Mouse (Mus musculus) lung, postnatal 0 days (tissue): ENCODE data around the gene Bace2. TPM values are rescaled to one million over a fixed set of nuclear protein-coding genes. Genes with fewer than 3 reads are reported as not detected.
A peak's percentile ranks its signal among the peaks of the same experiment; 100 is the strongest.

Experiments
- ATAC-seq: fragments of 200-750 bp; cut with Nextera tagmentation; 2 replicates; pipeline ENCODE4 v1.8.0; 2017; ENCODE audit warnings: moderate library complexity
- DNase-seq: peaks from one replicate; pipeline ENCODE4 v3.0.0-alpha.2; 2016; ENCODE audit warnings: low spot score
- H3K27ac ChIP-seq: fragments of 300-500 bp; sonication (generic); 2 replicates; pipeline ENCODE4 v1.5.1; 2014; ENCODE audit warnings: antibody characterized with exemption, mild to moderate bottlenecking, low read length, mixed read lengths
- H3K27me3 ChIP-seq: fragments of 300-500 bp; sonication (generic); replicated peaks from 2 replicates; pipeline ENCODE4 v1.6.1; 2014; ENCODE audit warnings: low read length, mixed read lengths; ENCODE audit not compliant: insufficient read depth
- H3K36me3 ChIP-seq: fragments of 300-500 bp; sonication (generic); 2 replicates; pipeline ENCODE4 v1.6.1; 2014; ENCODE audit warnings: low read length, mixed read lengths; ENCODE audit not compliant: insufficient read depth
- H3K4me1 ChIP-seq: fragments of 300-500 bp; sonication (generic); 2 replicates; pipeline ENCODE4 v1.6.1; 2014; ENCODE audit warnings: antibody characterized with exemption, low read depth, low read length, mixed read lengths; ENCODE audit not compliant: insufficient read depth
- H3K4me2 ChIP-seq: fragments of 300-500 bp; sonication (generic); replicated peaks from 2 replicates; pipeline ENCODE4 v1.6.1; 2014; ENCODE audit warnings: low read depth, mild to moderate bottlenecking, low read length, moderate library complexity, mixed read lengths
- H3K4me3 ChIP-seq: fragments of 300-500 bp; sonication (generic); 2 replicates; pipeline ENCODE4 v1.5.1; 2014; ENCODE audit warnings: low read depth, low read length
- H3K9ac ChIP-seq: fragments of 300-500 bp; sonication (generic); replicated peaks from 2 replicates; pipeline ENCODE4 v1.6.1; 2014; ENCODE audit warnings: low read depth, mild to moderate bottlenecking
- H3K9me3 ChIP-seq: fragments of 300-500 bp; sonication (generic); 2 replicates; pipeline ENCODE4 v1.6.1; 2016; ENCODE audit warnings: low read length, mixed read lengths
- CTCF ChIP-seq: IDR thresholded peaks from 2 replicates; pipeline ENCODE4 v1.5.1; 2016; ENCODE audit warnings: antibody characterized with exemption, mild to moderate bottlenecking
- EP300 ChIP-seq: IDR thresholded peaks from 2 replicates; pipeline ENCODE4 v1.6.1; 2016; ENCODE audit warnings: antibody characterized with exemption, mild to moderate bottlenecking, control low read depth
- WGBS: fragments of 180-500 bp; shearing (Covaris S2); extraction: QIAGEN DNeasy Blood & Tissue Kit; methylation state at CpG from one replicate; pipeline ENCODE4 v1.1.7; 2014; 5-methylcytosine and 5-hydroxymethylcytosine counted together
- polyA plus RNA-seq: library from polyadenylated mRNA; unstranded; fragments of >200 nt; fragmentation: Nextera tagmentation; extraction: Ambion mirVana; gene quantifications from 2 replicates; pipeline ENCODE4 v1.2.1, GENCODE M21; 2015

Gene Bace2
- polyA plus RNA-seq, result 13.8 and 16.2 TPM in 2 replicates

DNA sequence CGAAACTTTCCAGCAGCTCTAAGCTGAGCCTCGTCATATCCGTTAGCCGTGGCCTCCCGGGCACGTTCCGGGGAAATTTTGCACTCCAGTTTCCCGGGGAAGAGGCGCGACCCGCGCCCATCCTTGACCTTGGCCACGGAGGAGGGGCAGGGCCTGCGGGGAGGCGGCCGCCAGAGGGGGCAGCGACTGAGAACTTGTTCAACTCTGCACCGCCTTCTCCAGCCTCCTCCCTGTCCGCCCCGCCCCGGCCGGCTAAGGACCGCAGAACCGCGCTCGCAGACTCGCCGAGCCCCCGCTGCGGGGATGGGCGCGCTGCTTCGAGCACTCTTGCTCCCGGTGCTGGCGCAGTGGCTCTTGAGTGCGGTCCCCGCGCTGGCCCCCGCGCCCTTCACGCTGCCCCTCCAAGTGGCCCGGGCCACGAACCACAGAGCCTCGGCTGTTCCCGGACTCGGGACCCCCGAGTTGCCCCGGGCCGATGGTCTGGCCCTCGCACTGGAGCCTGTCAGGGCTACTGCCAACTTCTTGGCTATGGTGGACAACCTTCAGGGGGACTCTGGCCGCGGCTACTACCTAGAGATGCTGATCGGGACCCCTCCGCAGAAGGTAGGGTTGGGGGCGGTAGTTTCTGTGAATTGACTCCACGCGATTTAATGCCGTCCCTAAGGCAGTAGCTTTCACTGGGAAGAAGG lies at the start of gene Bace2:
TSS of gene Bace2 (plus strand) at position 244 of the 689 bp plus-strand sequence.
- no peaks in the 10 kb centered on the region for H3K27me3 ChIP-seq
- H3K36me3 ChIP-seq, result no peaks in the 10 kb centered on the region
- peak within 1 kb of the TSS; percentile 54 for H3K4me3 ChIP-seq
- H3K9ac ChIP-seq, result 0 out of 2 replicates have a peak within 1 kb of the TSS, but pooled peaks have one; percentile 26
- H3K27ac ChIP-seq, result no peak within 1 kb of the TSS
- peak; percentile 74 for DNase-seq
- peak; percentile 91 for ATAC-seq
- H3K4me1 ChIP-seq, result no peaks in the 10 kb centered on the region; the same call in 1 of the 2 replicates
- H3K4me2 ChIP-seq, result peak within 1 kb of the TSS; percentile 98
- H3K9me3 ChIP-seq, result no peaks in the 10 kb centered on the region
- TF ChIP-seq EP300 (no peak), CTCF (peak; percentile 67)
- WGBS, result under 1% methylated on average over 51 of the region's 58 CpGs

DNA sequence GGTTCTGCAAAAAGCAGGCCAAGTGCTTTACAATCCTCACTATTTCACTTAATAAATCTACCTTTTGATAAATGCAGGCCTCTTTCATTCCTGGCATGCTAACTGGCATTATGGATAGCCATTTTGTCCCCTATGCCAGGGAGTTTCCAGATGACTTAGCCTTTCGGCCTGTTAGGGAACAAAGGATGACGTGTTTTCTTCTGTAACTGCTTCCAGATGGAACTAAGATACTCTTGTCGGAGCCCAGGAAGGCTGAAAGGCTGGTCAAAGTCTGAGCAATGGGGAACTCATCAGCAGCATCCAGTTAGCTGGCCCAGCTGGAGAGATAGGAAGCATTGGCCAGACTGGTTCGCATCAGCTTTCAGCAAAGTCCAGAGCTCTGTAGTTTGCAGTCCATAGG lies 48.9 kb upstream of the Bace2 start:
- H3K4me1 ChIP-seq, result no peaks in the 10 kb centered on the region
- no peak overlapping the region for H3K9ac ChIP-seq
- no peak overlapping the region for H3K27ac ChIP-seq
- TF ChIP-seq EP300, result no peak
- TF ChIP-seq CTCF, result no peak
- DNase-seq (no peak), ATAC-seq (no peak)
- no peak overlapping the region for H3K4me2 ChIP-seq
- no peak overlapping the region for H3K4me3 ChIP-seq
- no peaks in the 10 kb centered on the region for H3K36me3 ChIP-seq
- no peaks in the 10 kb centered on the region for H3K27me3 ChIP-seq
- 63% methylated on average over 4 of the region's 4 CpGs for WGBS
- H3K9me3 ChIP-seq, result no peaks in the 10 kb centered on the region

DNA sequence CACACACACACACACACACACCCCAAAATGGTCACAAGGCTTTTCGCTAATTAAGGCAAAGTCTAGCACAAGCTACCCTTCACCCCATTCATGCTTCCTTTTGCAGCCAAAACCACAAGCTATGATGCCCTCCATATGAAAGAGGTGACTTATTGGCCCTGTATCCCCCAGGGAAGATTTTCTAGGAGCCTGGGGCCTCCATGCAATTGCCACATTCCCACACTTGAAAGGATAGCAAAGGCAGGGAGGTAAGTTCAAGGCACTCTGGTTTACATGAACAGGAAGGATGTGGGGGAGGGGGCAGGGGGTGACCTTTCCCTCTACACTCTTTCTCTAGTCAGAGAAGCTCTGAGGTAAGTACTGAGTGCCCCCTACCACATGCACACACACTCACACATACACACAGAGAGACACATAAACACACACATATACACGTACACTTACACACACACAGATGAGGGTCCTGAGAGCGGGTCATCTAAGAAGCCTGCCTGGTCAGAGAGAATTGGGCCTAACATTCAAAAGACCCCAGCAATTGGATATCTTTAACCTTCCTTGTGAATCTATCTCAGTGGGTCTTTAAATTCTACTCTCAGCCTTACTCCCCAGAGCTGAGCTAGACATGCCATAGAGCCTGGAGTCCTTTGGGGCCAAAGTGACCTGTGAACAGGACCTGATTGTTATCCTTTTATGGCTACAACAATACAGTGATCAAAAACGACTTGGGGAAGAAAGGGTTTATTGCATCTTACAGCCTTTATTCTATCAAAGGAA lies 46.6 kb upstream of the Bace2 start:
- DNase-seq (no peak), ATAC-seq (no peak)
- TF ChIP-seq CTCF, result no peak
- no peak for TF ChIP-seq EP300
- H3K4me1 ChIP-seq, result no peaks in the 10 kb centered on the region
- no peaks in the 10 kb centered on the region for H3K9me3 ChIP-seq
- no peak overlapping the region for H3K27ac ChIP-seq
- no peak overlapping the region for H3K4me2 ChIP-seq
- WGBS, result 60% methylated on average over 4 of the region's 4 CpGs
- H3K36me3 ChIP-seq, result no peaks in the 10 kb centered on the region
- H3K27me3 ChIP-seq, result no peaks in the 10 kb centered on the region
- H3K4me3 ChIP-seq, result no peak overlapping the region
- no peak overlapping the region for H3K9ac ChIP-seq

DNA sequence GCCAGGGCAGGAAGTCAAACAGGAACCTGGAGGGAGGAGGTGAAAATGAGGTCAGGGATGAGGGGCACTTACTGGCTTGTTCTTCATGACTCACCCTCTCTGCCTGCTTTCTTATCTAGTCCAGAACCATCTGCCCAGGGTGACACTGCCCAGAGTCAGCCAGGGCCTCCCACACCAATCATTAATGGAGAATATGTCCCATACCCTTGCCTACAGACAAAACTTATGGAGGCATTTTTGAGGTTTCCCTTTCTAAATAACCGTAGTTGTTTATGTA lies 46.0 kb upstream of the Bace2 start:
- Histone ChIP-seq H3K4me3 (no peak overlapping the region), H3K9me3 (no peaks in the 10 kb centered on the region), H3K27me3 (no peaks in the 10 kb centered on the region), H3K4me1 (no peaks in the 10 kb centered on the region), H3K36me3 (no peaks in the 10 kb centered on the region), H3K4me2 (no peak overlapping the region), H3K27ac (no peak overlapping the region), H3K9ac (no peak overlapping the region)
- DNase-seq (peak; percentile 39), ATAC-seq (peak; percentile 85)
- 57% methylated on average over 1 of the region's 1 CpGs for WGBS
- TF ChIP-seq EP300 (peak; percentile 45; the same call in 1 of the 2 replicates), CTCF (no peak)

DNA sequence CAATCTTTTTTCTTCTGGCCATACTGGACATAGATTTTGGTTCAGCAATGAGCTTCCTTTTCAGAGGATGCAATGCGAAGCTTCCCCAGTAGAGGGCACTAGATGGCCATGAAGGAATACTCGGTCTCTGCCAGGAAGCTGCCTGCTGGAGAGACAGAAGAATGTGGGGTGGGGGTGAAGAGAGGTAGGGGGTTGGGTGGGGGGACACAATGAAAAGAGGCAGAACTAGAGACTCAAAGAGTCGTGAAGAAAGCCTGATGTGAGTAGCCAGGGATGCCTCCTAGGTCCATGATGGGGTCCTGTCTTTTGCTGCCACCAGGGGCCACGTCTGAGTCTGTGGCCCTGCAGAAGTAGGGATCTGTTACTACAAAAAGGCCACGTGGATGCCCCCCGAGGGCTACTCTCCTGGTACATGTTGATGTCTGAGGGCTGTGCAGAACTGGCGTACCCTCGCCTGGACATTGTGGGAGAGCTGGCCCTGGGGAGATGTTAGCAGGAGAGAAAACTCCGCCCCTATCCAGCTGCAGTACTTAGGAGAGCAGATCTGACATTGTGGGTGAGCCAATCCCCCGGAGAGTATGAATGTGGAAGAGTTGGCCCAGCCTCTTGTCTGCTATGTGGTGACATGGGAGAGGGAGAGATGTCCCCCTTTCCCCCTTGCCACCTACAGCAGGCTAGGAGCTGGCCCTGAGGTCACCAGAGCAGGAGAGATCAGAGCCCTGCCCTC lies 43.4 kb upstream of the Bace2 start:
- TF ChIP-seq EP300 (no peak), CTCF (peak; percentile 85)
- no peak overlapping the region for H3K27ac ChIP-seq
- H3K4me1 ChIP-seq, result no peaks in the 10 kb centered on the region
- H3K4me3 ChIP-seq, result no peak overlapping the region
- DNase-seq (peak; percentile 61), ATAC-seq (peak; percentile 11; the same call in 1 of the 2 replicates)
- 28% methylated on average over 10 of the region's 10 CpGs for WGBS
- H3K27me3 ChIP-seq, result no peaks in the 10 kb centered on the region
- no peaks in the 10 kb centered on the region for H3K9me3 ChIP-seq
- H3K4me2 ChIP-seq, result no peak overlapping the region
- no peaks in the 10 kb centered on the region for H3K36me3 ChIP-seq
- no peak overlapping the region for H3K9ac ChIP-seq

DNA sequence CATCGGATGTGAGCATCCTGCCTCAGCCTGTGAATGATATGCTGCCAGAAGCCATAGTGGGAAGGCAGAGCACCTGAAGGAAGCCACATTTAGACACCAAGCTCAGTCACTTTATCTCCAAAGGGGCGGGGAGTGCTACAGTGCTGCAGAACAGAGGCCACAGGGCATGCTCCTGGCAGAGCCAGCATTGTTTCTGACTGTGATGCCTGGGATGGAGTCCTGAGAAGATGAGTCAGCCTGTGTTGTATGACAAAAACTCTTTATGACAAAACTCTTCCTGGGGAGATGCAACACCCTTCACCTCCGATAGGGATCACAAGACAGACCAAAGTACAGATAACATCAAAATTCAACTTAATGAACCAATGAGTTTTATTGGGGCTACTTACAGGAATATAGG lies 35.0 kb upstream of the Bace2 start:
- ATAC-seq, result no peak
- no peak overlapping the region for H3K27ac ChIP-seq
- H3K4me3 ChIP-seq, result no peak overlapping the region
- H3K9me3 ChIP-seq, result no peaks in the 10 kb centered on the region
- 72% methylated on average over 3 of the region's 3 CpGs for WGBS
- H3K4me2 ChIP-seq, result no peak overlapping the region
- no peaks in the 10 kb centered on the region for H3K27me3 ChIP-seq
- TF ChIP-seq CTCF, result no peak
- TF ChIP-seq EP300, result no peak
- H3K36me3 ChIP-seq, result no peaks in the 10 kb centered on the region
- DNase-seq, result no peak
- H3K4me1 ChIP-seq, result no peaks in the 10 kb centered on the region
- H3K9ac ChIP-seq, result no peak overlapping the region
